Mouse (Mus musculus) heart, embryonic 15.5 days (tissue): ENCODE data around the gene Cfap299. TPM values are rescaled to one million over a fixed set of nuclear protein-coding genes. Genes with fewer than 3 reads are reported as not detected.

ENCODE experiments used
- ATAC-seq: fragments of 200-750 bp; cut with Nextera tagmentation; replicated peaks from 2 replicates; pipeline ENCODE4 v1.8.0; 2017; ENCODE audit warnings: low read depth, moderate TSS enrichment; ENCODE audit not compliant: insufficient number of reproducible peaks, insufficient read depth, low FRiP score
- H3K27ac ChIP-seq: fragments of 300-500 bp; sonication (generic); 2 replicates; pipeline ENCODE4 v1.5.1; 2015; ENCODE audit warnings: mild to moderate bottlenecking, inconsistent platforms
- H3K27me3 ChIP-seq: fragments of 300-500 bp; sonication (generic); 2 replicates; pipeline ENCODE4 v1.6.1; 2015; ENCODE audit warnings: inconsistent platforms
- H3K36me3 ChIP-seq: fragments of 300-500 bp; sonication (generic); 2 replicates; pipeline ENCODE4 v1.6.1; 2015; ENCODE audit warnings: mild to moderate bottlenecking, inconsistent platforms
- H3K4me1 ChIP-seq: fragments of 300-500 bp; sonication (generic); replicated peaks from 2 replicates; pipeline ENCODE4 v1.6.1; 2015; ENCODE audit warnings: inconsistent platforms
- H3K4me2 ChIP-seq: fragments of 300-500 bp; sonication (generic); 2 replicates; pipeline ENCODE4 v1.6.1; 2015; ENCODE audit warnings: inconsistent platforms, mild to moderate bottlenecking, moderate library complexity
- H3K4me3 ChIP-seq: fragments of 300-500 bp; sonication (generic); 2 replicates; pipeline ENCODE4 v1.5.1; 2015; ENCODE audit warnings: mild to moderate bottlenecking, inconsistent platforms
- H3K9ac ChIP-seq: fragments of 300-500 bp; sonication (generic); 2 replicates; pipeline ENCODE4 v1.6.1; 2015; ENCODE audit warnings: mild to moderate bottlenecking, inconsistent platforms
- H3K9me3 ChIP-seq: fragments of 300-500 bp; sonication (generic); replicated peaks from 2 replicates; pipeline ENCODE4 v1.6.1; 2016; ENCODE audit warnings: inconsistent platforms
- WGBS: fragments of 180-500 bp; shearing (Covaris S2); methylation state at CpG from one replicate; pipeline ENCODE4 v1.1.7; 2015; ENCODE audit warnings: mixed read lengths; 5-methylcytosine and 5-hydroxymethylcytosine counted together
- polyA plus RNA-seq: library from polyadenylated mRNA; unstranded; fragments of >200 nt; fragmentation: Nextera tagmentation; extraction: Ambion mirVana; gene quantifications from 2 replicates; pipeline ENCODE4 v1.2.1, GENCODE M21; 2015

Gene Cfap299
- polyA plus RNA-seq, 1 experiment from 2014 or later, result not detected

DNA sequence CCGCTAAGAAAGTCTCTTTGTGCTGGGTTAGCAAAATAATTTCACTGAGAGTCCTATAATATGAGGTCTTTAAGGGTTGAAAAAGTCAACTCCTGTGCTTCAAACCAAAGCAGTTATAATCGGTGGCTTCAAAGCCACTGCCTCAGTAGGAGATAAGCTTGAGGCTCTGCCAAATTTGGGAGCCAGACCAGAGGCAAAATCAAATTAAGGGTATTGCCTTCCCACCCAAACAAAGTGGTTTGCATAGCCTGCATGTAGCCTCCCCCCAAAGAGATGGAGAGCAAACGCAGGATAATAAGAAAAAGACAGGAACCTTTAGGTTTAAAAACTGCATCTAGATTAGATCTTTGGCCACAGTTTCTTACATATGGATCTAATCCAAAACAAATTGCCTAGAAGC is 58.0 kb downstream of the Cfap299 start:
- no peaks in the 10 kb centered on the region for H3K27me3 ChIP-seq
- H3K9me3 ChIP-seq, result no peaks in the 10 kb centered on the region
- H3K4me1 ChIP-seq, result no peaks in the 10 kb centered on the region
- no peaks in the 10 kb centered on the region for H3K36me3 ChIP-seq
- H3K27ac ChIP-seq, result no peak overlapping the region
- ATAC-seq, result no peak
- no peak overlapping the region for H3K9ac ChIP-seq
- H3K4me3 ChIP-seq, result no peak overlapping the region
- H3K4me2 ChIP-seq, result no peak overlapping the region
- 41% methylated on average over 3 of the region's 3 CpGs for WGBS

- WGBS, result 76% methylated on average over 1 of the region's 1 CpGs
- Histone ChIP-seq H3K4me3 (no peak overlapping the region), H3K36me3 (no peaks in the 10 kb centered on the region), H3K9me3 (no peaks in the 10 kb centered on the region), H3K4me1 (no peaks in the 10 kb centered on the region), H3K4me2 (no peak overlapping the region), H3K9ac (no peak overlapping the region), H3K27me3 (no peaks in the 10 kb centered on the region), H3K27ac (no peak overlapping the region)
- ATAC-seq, result no peak
Observed at GRCm38 (mm10) chr5:98402165-98402564, 73.1 kb downstream of the Cfap299 start.

DNA sequence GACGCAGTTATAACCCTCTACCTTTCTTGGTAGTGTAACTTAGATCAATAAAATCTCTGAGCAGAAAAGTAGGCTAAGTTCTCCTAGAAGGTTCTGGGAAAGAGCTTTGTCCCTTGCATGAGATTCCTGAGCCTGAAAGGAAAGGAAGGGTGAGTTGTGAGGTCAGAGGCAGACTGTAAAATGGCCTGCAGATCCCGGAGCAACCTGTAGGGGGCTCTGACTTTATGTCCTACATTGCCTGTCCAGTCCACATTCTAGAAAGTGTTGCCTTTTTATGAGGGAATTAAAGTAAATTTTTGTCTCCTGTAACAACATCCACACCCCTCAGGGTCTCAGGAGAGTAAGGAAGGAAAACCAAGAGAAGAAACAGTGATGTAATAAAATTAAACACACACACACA is 81.0 kb downstream of the Cfap299 start:
- Histone ChIP-seq H3K9ac (no peak overlapping the region), H3K4me3 (no peak overlapping the region), H3K9me3 (no peaks in the 10 kb centered on the region), H3K36me3 (no peaks in the 10 kb centered on the region), H3K27ac (no peak overlapping the region), H3K4me1 (no peaks in the 10 kb centered on the region), H3K4me2 (no peak overlapping the region), H3K27me3 (no peaks in the 10 kb centered on the region)
- no peak for ATAC-seq
- WGBS, result 58% methylated on average over 2 of the region's 2 CpGs

DNA sequence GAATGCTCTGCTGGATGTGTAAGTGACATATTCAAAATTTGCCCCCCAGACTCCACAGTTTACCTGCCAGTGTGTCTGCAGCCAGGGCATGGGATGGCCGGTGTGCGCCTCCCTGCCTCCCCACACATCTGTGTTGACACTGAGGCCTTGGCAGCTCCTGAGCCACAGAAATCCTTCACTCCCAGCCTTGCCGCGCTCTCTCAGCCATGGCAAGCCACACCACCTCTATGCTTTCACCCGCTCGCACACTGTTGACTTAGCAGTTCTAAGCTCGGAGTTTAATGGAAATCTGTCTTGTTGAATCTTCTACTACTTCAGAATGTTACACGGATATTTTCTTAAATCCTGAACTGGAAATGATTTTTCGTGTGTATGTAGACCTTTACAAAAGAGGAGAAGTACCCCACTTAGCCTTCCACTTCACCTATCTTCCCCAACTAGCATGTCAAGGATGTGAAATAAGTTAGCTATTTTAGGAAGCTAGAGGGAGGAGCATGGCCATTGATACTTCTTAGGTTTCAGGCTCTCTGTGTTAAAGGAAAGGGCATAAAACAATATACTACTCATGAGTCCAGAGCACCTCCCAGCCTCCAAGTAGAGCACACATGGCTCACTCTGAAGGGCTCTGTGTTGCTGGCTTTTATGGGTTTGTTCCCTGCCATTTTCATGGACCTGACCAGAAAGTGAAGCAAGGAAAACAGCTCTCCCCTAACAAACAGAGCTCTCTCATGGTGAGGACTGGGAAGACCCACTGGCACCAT is 87.5 kb downstream of the Cfap299 start:
- no peak for ATAC-seq
- Histone ChIP-seq H3K9ac (no peak overlapping the region), H3K36me3 (no peaks in the 10 kb centered on the region), H3K9me3 (no peaks in the 10 kb centered on the region), H3K4me2 (no peak overlapping the region), H3K4me3 (no peak overlapping the region), H3K27me3 (no peaks in the 10 kb centered on the region), H3K4me1 (no peaks in the 10 kb centered on the region), H3K27ac (no peak overlapping the region)
- 66% methylated on average over 9 of the region's 9 CpGs for WGBS

DNA sequence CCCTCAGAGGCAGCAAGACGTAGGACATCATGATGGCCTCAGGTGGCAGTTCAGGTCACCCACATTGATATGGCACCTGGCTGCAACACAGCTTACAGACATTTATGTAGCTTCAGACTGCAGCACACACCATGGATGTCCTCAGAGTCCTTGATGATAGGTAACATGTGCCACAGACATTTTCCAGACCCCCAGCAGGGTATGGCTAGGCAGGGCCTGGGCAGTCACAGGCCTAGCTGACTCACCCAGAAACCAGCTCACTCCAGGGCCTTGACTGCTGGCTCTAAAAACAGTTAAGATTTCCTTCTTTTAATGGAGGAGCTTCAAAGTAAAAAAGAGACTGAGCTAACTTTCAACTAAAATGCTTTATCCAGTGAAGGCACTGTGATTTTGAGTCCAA is 95.9 kb downstream of the Cfap299 start:
- Histone ChIP-seq H3K4me1 (no peaks in the 10 kb centered on the region), H3K27me3 (no peaks in the 10 kb centered on the region), H3K9ac (no peak overlapping the region), H3K4me2 (no peak overlapping the region), H3K27ac (no peak overlapping the region), H3K36me3 (no peaks in the 10 kb centered on the region), H3K4me3 (no peak overlapping the region), H3K9me3 (no peaks in the 10 kb centered on the region)
- 53% methylated on average over 1 of the region's 1 CpGs for WGBS
- ATAC-seq, result no peak

DNA sequence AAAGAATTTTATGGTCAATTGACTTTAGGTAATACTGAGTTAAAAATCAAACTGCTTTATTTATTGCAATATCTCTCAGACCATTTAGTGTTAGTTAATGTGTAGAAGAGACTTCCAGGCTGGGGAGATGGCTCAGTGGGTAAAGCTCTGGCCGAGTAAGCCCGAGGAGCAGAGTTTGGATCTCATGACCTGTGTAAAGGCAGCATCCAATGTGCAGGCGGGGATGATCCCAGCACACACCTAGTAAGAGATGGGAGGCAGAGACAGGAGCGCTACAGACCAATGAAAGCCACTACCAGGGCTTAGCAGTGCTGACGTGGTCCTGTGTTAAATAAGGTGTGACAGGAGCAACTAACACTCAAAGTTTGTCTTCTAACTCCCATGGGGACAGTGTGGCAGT is 97.0 kb downstream of the Cfap299 start:
- H3K27me3 ChIP-seq, result no peaks in the 10 kb centered on the region
- 87% methylated on average over 5 of the region's 5 CpGs for WGBS
- no peak overlapping the region for H3K9ac ChIP-seq
- no peaks in the 10 kb centered on the region for H3K36me3 ChIP-seq
- H3K9me3 ChIP-seq, result no peaks in the 10 kb centered on the region
- H3K27ac ChIP-seq, result no peak overlapping the region
- no peak overlapping the region for H3K4me2 ChIP-seq
- H3K4me3 ChIP-seq, result no peak overlapping the region
- no peak for ATAC-seq
- H3K4me1 ChIP-seq, result no peaks in the 10 kb centered on the region

DNA sequence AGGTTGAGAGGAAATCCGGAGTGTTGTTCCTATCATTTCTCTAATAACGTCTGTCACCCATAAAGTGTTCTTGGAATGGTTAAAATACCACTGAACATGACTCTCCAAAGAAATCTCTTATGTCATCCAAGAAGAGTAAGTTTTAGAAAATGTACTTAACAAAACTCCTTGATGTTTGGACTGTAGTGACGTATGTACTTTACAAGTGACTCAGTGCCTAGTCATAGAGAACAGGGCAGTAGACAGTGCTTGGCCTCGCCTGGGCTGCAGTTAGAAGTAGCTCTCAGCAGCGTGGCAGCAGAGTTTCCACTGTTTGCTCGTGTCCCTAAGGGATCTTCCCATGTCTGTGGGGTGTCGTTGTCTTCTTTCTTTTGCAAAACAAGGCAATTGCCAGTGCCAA is 101.0 kb downstream of the Cfap299 start:
- no peaks in the 10 kb centered on the region for H3K9me3 ChIP-seq
- H3K36me3 ChIP-seq, result no peaks in the 10 kb centered on the region
- H3K4me2 ChIP-seq, result no peak overlapping the region
- H3K27me3 ChIP-seq, result no peaks in the 10 kb centered on the region
- no peak for ATAC-seq
- 64% methylated on average over 7 of the region's 7 CpGs for WGBS
- H3K9ac ChIP-seq, result no peak overlapping the region
- H3K27ac ChIP-seq, result no peak overlapping the region
- H3K4me1 ChIP-seq, result no peaks in the 10 kb centered on the region
- no peak overlapping the region for H3K4me3 ChIP-seq

DNA sequence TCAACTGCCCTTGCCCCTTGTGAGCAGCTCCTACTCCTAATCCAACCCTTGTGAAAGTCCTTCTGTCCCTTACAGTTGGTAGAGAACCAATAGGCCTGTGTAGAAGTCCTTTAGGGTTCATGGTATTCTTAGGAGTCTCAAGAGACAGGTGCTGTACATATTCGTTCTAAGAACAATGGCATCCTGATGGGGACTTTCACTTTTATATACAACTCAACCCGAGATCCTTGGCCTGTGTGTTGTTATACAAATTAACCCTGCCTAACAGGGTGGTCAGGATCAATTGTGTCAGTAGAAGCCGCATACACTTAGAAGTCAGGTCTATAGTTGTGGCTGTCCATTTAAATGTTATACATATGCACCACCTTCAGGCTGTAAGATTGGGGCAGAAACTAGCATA is 109.6 kb downstream of the Cfap299 start:
- Histone ChIP-seq H3K4me2 (no peak overlapping the region), H3K9ac (no peak overlapping the region), H3K36me3 (no peaks in the 10 kb centered on the region), H3K27me3 (no peaks in the 10 kb centered on the region), H3K9me3 (no peaks in the 10 kb centered on the region), H3K27ac (no peak overlapping the region), H3K4me3 (no peak overlapping the region), H3K4me1 (no peaks in the 10 kb centered on the region)
- 73% methylated on average over 3 of the region's 3 CpGs for WGBS
- no peak for ATAC-seq

DNA sequence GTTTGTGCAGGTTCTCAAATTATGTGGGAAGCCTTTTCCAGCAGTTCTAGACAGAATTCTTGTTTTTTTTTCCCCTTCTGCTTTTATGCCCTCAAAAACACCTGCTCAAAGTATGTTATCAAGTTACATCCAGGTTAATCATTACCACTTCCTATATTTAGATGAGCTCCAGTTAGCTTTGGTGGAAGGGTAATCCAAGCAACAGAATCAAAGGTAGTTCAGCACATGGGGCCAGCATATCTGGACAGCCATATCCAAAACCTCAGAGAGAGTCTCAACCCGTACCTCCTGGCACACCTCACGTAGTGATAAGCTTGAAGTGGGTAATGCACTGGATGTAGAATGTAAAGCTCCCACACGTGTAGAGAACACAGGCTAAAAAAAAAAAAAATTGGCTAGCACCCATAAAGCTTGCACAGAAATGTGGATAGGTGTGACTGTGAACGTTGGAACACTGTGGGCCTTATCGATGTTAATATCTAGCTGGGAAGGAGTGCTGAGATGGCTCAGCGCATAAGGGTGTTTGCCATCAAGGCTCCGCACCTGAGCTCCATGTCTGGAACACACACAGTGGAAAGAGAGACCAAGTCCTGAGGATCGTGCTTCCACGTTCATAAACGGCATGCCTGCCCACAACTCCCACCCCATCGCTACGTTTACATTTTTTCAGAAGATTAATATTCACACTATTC is 117.8 kb downstream of the Cfap299 start:
- Histone ChIP-seq H3K4me1 (no peaks in the 10 kb centered on the region), H3K27me3 (no peaks in the 10 kb centered on the region), H3K4me3 (no peak overlapping the region), H3K4me2 (no peak overlapping the region), H3K9me3 (no peaks in the 10 kb centered on the region), H3K36me3 (no peaks in the 10 kb centered on the region), H3K27ac (no peak overlapping the region), H3K9ac (no peak overlapping the region)
- ATAC-seq, result no peak
- 81% methylated on average over 12 of the region's 12 CpGs for WGBS

GRCm38 (mm10) chr5:98449873-98450272 is 120.8 kb downstream of the Cfap299 start:
- ATAC-seq, result no peak
- WGBS, result 77% methylated on average over 2 of the region's 2 CpGs
- Histone ChIP-seq H3K9ac (no peak overlapping the region), H3K4me3 (no peak overlapping the region), H3K4me1 (no peaks in the 10 kb centered on the region), H3K4me2 (no peak overlapping the region), H3K36me3 (no peaks in the 10 kb centered on the region), H3K27me3 (no peaks in the 10 kb centered on the region), H3K27ac (no peak overlapping the region), H3K9me3 (no peaks in the 10 kb centered on the region)

GRCm38 (mm10) chr5:98466882-98467535 is 137.9 kb downstream of the Cfap299 start:
- Histone ChIP-seq H3K9ac (no peak overlapping the region), H3K4me1 (no peaks in the 10 kb centered on the region), H3K4me2 (no peak overlapping the region), H3K27me3 (no peaks in the 10 kb centered on the region), H3K4me3 (no peak overlapping the region), H3K36me3 (no peaks in the 10 kb centered on the region), H3K27ac (no peak overlapping the region), H3K9me3 (no peaks in the 10 kb centered on the region)
- 67% methylated on average over 4 of the region's 4 CpGs for WGBS
- ATAC-seq, result no peak
